Mouse (Mus musculus) testis, adult 2 months (tissue): ENCODE results near the gene Nppc. TPM values are rescaled to one million over a fixed set of nuclear protein-coding genes. Genes with fewer than 3 reads are reported as not detected.
A peak's percentile ranks its signal among the peaks of the same experiment; 100 is the strongest.

Experiments
- H3K27ac ChIP-seq: fragments of 200-500 bp; 2 replicates; pipeline ENCODE4 v1.5.1; 2012; ENCODE audit warnings: low read depth, low read length; ENCODE audit not compliant: control insufficient read depth, insufficient read depth
- H3K27me3 ChIP-seq: fragments of 200-500 bp; 2 replicates; pipeline ENCODE4 v1.6.1; 2012; ENCODE audit warnings: mild to moderate bottlenecking, low read length, moderate library complexity; ENCODE audit not compliant: control insufficient read depth, insufficient read depth
- H3K36me3 ChIP-seq: fragments of 200-500 bp; 2 replicates; pipeline ENCODE4 v1.6.1; 2012; ENCODE audit warnings: mild to moderate bottlenecking, low read length; ENCODE audit not compliant: control insufficient read depth, insufficient read depth
- H3K4me1 ChIP-seq: fragments of 200-500 bp; 2 replicates; pipeline ENCODE4 v1.6.1; 2012; ENCODE audit warnings: low read length; ENCODE audit not compliant: control insufficient read depth, insufficient read depth
- H3K4me3 ChIP-seq: fragments of 200-500 bp; 2 replicates; pipeline ENCODE4 v1.5.1; 2012; ENCODE audit warnings: low read depth, mild to moderate bottlenecking, low read length, moderate library complexity, mixed read lengths; ENCODE audit not compliant: control insufficient read depth
- CTCF ChIP-seq: fragments of 200-500 bp; IDR thresholded peaks from 2 replicates; pipeline ENCODE4 v1.5.1; 2012; ENCODE audit warnings: low read depth, mild to moderate bottlenecking, inconsistent platforms, low read length, moderate library complexity; ENCODE audit not compliant: control insufficient read depth, insufficient read depth, insufficient replicate concordance
- POLR2A ChIP-seq: fragments of 200-500 bp; IDR thresholded peaks from 2 replicates; pipeline ENCODE4 v1.6.1; 2012; ENCODE audit warnings: low read depth, mild to moderate bottlenecking, inconsistent platforms, low read length, moderate library complexity; ENCODE audit not compliant: control insufficient read depth
- polyA plus RNA-seq: library from polyadenylated mRNA; depleted of rRNA; stranded (reverse); fragments of >200 nt; gene quantifications from 2 replicates; pipeline ENCODE4 v1.2.3, GENCODE M21; 2012

Nppc gene
- polyA plus RNA-seq, 1 experiment, result 0.23 TPM

DNA sequence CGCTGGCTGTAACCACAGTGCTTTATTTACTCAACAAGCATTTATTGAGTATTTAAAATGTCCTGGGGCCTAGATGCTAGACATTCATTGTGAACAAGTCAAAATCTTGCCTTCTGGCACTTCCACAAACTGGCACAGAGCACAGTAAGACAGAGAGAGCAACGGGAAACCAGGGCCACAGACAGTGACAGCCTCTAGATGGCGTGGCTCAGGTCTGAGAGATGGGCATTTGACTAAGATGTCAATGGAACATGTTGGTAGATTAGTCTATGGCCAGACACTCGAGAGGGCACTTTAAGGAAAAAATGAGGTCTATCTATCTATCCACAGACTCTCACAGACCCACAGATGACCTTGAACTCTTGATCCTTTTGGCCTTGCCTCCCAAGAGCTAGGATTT lies 17.7 kb downstream of the Nppc start:
- H3K4me1 ChIP-seq, result no peaks in the 10 kb centered on the region; the same call in 1 of the 2 replicates
- H3K27ac ChIP-seq, result no peak overlapping the region
- H3K27me3 ChIP-seq, result no peaks in the 10 kb centered on the region
- no peak overlapping the region for H3K4me3 ChIP-seq
- TF ChIP-seq POLR2A (no peak), CTCF (peak; percentile 10; the same call in 1 of the 2 replicates)
- no peaks in the 10 kb centered on the region for H3K36me3 ChIP-seq

DNA sequence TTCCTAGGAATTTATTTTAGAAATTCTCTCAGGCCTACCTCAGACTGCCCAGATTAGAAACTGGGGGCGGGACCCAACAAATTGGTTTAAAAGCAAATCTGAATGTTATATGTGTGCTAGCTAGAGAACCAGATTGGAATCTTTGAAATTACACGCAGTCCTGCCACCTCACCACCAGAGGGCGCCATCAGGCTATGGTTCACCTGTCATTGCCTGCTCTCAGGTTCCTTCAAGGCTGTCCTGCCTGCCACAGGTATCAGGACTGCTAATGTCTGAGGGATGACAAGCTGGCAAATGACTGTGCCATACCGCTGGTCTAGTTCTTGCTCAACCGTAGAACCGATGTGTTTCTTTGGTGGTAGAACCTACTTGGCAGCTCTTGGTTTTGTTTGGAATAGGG lies 20.1 kb downstream of the Nppc start:
- no peaks in the 10 kb centered on the region for H3K27me3 ChIP-seq
- H3K4me1 ChIP-seq, result no peaks in the 10 kb centered on the region
- H3K4me3 ChIP-seq, result no peak overlapping the region
- H3K36me3 ChIP-seq, result no peaks in the 10 kb centered on the region
- TF ChIP-seq CTCF, result peak; percentile 99
- no peak for TF ChIP-seq POLR2A
- no peak overlapping the region for H3K27ac ChIP-seq

DNA sequence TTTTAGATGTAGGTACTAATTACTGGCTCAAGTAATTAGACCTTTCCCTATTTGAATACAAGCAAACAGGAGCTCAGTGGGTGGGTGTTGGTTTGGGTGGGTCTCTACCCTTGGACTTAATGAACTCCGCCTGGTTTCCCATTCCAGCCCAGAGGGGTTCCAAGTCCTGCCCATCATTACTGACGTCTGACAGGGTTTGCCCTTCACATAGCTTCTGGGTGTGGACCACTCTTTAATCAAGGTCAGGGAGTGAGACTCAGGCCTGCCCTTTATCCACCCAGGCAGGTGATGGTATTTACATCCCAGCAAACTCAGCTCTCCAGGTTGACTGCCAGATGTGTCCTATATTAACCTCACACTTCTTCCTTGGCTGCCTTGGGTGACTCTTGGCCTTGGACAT lies 22.9 kb downstream of the Nppc start:
- no peak overlapping the region for H3K4me3 ChIP-seq
- H3K27me3 ChIP-seq, result no peaks in the 10 kb centered on the region
- no peaks in the 10 kb centered on the region for H3K36me3 ChIP-seq
- TF ChIP-seq POLR2A (no peak), CTCF (no peak)
- H3K4me1 ChIP-seq, result no peaks in the 10 kb centered on the region
- no peak overlapping the region for H3K27ac ChIP-seq

DNA sequence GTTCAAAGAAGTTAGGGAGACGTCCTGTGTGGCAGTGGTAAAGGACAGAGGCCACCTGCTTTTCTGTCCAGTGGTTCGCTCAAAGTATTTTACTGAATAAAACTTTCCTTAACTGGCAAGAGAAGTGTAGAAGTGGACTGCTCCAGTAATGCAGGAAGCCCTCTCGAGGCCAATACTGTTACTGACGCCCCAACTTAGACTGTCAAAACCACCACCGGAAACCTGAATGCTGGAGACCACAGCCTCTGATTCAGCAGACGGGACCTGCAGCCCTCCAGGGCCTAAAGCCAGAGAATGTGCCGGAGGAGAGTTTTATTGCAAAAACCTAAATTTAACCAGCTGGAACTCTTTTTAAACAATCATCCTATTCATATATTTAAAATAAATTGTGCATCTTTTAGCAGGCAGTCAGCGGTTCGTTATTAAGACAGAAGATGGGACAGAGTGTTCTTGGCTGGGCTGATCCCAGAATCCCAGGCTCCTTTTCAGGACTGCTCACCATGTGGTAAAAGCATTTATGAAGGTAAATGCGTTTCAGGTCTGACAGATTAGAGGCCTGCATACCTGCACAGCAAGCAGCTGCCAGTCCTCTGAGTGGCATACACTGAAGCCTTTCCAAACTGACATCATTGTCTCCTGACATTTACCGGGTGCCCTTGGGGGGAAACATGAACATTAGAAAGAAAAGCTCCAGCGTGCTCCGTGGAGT lies 27.1 kb downstream of the Nppc start:
- Histone ChIP-seq H3K4me1 (no peaks in the 10 kb centered on the region), H3K27me3 (no peaks in the 10 kb centered on the region), H3K4me3 (no peak overlapping the region), H3K27ac (no peak overlapping the region), H3K36me3 (no peaks in the 10 kb centered on the region)
- TF ChIP-seq CTCF (no peak), POLR2A (no peak)

DNA sequence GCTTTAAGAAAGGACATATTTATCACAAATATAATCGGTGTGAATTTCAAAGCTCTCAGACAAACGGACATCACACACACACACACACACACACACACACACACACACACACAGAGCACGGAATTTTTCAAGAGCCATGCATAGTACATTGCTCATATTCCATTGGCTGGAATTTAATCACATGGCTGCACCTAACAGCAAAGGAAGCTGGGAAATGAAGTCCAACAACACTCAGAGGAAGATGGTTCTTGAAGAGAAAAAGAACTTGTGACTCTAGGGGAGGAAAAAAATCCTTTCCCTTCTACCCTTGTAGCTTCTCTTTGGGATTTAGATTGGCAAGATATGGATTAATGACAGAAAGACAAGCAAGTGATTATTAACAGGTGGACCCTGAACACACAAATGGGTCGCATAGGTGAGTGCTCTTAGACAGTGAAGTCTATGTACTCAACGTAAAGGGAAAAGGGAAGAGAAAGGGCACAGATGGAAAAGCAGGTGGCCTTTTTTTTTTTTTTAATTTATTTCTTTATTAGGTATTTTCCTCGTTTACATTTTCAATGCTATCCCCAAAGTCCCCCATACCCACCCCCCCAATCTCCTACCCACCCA lies 35.5 kb downstream of the Nppc start:
- no peak overlapping the region for H3K4me3 ChIP-seq
- no peaks in the 10 kb centered on the region for H3K27me3 ChIP-seq
- TF ChIP-seq CTCF, result no peak
- no peak for TF ChIP-seq POLR2A
- no peak overlapping the region for H3K27ac ChIP-seq
- H3K36me3 ChIP-seq, result no peaks in the 10 kb centered on the region
- H3K4me1 ChIP-seq, result no peaks in the 10 kb centered on the region

DNA sequence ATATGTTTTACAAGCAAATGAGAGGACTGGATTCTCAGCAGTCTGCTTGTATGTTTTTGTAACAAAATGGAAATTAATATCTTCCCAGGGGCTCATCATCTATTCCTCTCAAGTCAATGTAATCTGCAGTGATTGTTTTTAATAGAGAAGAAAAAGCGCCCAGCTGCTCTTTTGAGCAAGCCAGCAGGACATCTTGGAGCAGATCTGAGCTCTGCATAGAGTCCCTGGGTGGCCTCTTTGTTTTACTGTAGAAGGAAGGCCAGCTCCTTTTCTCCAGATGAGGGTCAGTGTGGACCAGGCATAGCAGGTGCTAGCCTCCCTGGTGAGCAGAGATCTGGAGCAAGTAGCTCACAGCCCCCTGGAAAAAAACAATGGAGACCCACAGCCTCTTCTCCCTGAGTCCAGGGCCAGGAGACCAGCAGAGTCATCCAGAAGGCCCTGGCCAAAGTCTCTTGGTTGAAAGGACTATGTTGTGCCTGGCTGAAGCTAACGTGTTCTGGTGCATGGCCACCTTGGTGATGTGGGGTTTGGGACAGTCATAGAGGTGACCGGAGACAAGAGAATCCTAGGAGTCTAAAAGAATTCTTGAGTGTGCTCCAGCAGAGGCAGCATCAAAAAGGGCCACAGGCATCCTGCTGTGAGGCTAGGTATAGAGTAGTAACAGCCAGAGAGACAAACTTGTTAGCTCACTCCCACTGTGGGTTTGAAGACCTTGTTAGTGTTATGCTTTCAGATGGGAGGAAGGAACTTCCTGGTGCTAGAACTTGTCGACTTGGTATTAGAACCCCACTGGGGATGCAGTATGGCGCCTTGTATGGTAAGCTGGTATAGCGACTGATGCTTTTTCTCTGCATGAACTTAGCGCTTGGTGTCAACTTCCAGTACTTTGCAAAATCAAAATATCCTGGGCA lies 36.3 kb downstream of the Nppc start:
- H3K27ac ChIP-seq, result no peak overlapping the region
- H3K4me3 ChIP-seq, result no peak overlapping the region
- no peaks in the 10 kb centered on the region for H3K4me1 ChIP-seq
- H3K27me3 ChIP-seq, result no peaks in the 10 kb centered on the region
- no peaks in the 10 kb centered on the region for H3K36me3 ChIP-seq
- TF ChIP-seq CTCF, result no peak
- TF ChIP-seq POLR2A, result no peak

GRCm38 (mm10) chr1:86633434-86633833 lies 36.9 kb downstream of the Nppc start:
- H3K36me3 ChIP-seq, result no peaks in the 10 kb centered on the region
- H3K27me3 ChIP-seq, result no peaks in the 10 kb centered on the region
- TF ChIP-seq POLR2A (no peak), CTCF (no peak)
- no peak overlapping the region for H3K4me3 ChIP-seq
- H3K4me1 ChIP-seq, result no peaks in the 10 kb centered on the region
- no peak overlapping the region for H3K27ac ChIP-seq
